Mouse (Mus musculus): ENCODE data around the gene Ap4s1.

- TF ChIP-seq EP300 (IDR thresholded peaks at IDR 0.05) (no peak), CTCF (IDR thresholded peaks at IDR 0.05) (no peak)
Measured at GRCm38 (mm10) chr12:51663908-51664307, 26.9 kb upstream of the Ap4s1 start.

Measured in lung, postnatal 0 days (tissue).